19 mouse cellular contexts compared by ENCODE assay signal in the genomic region with DNA sequence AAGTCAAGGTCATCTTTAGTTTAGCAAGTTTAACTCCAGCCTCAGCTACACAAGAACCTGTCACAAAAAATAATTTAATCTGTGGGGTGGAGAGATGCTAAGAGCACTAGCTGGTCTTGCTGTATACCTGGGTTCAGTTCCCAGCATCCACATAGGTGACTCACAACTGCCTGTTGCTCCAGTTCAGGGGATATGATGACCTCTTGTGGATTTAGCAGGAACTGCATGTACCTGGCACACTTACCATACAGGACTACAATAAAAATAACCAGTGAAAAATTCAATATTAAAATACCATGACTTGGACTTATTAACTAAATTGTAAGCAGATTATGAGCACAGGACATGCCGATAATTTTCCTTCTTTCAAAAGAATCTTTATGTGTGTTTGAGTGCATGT.
DNase-seq lines count a peak whose midpoint lies in the region; TF ChIP-seq lines count a peak whose summit lies in the region.
"Had no signal": no experiment of that assay in that cellular context is flagged by ENCODE, and none has a peak within 500 bp of the region (broad histone marks: within the 10 kb centered on the region; RNA-seq: fewer than 3 reads in every experiment).

No protein-coding gene starts in this region.

- TF ChIP-seq CTCF in cerebellum, adult 2 months (IDR thresholded peaks at IDR 0.05; ENCODE audit: borderline replicate concordance, insufficient read depth, low read depth, low read length), result 0 out of 2 replicates have a peak, but pooled peaks have one; percentile 8
- TF ChIP-seq CTCF in left cerebral cortex, adult 2 months (IDR thresholded peaks at IDR 0.05), result peak; percentile 45
- TF ChIP-seq CTCF in CH12.LX (conservative IDR thresholded peaks at IDR 0.05 in 1 of 2, IDR thresholded peaks at IDR 0.05 in 1 of 2; ENCODE audit: low read depth in 2 of 2, low read length in 2 of 2), result peak; percentile 36 to 61; a peak in 3 of 4 replicates

- H3K4me2 ChIP-seq in CH12.LX (ENCODE audit: insufficient read depth, low read depth, poor library complexity, severe bottlenecking), result no peak overlapping the region
- H3K4me2 ChIP-seq: embryonic facial prominence, embryonic 12.5 days; heart, embryonic 11.5 days; hindbrain, embryonic 14.5 days; limb, embryonic 13.5 days; neural tube, embryonic 15.5 days had no signal

- no peaks in the 10 kb centered on the region for H3K79me2 ChIP-seq in CH12.LX (replicated peaks; ENCODE audit: control insufficient read depth, extremely low read depth, insufficient read depth, poor library complexity, severe bottlenecking)

- WGBS in cerebellum, adult 2 months, result 98% methylated on average over 1 of the region's 1 CpGs

- peaks cover 13% of the 10 kb centered on the region for H3K9me3 ChIP-seq in CH12.LX (replicated peaks; ENCODE audit: low read length)
- H3K9me3 ChIP-seq: embryonic facial prominence, embryonic 12.5 days; neural tube, embryonic 15.5 days had no signal

- no peak overlapping the region for H3K4me3 ChIP-seq in cerebellum, adult 2 months (replicated peaks; ENCODE audit: insufficient read depth, low read depth, low read length)
- H3K4me3 ChIP-seq in left cerebral cortex, adult 2 months, result no peak overlapping the region
- no peak overlapping the region for H3K4me3 ChIP-seq in CH12.LX (replicated peaks in 1 of 3; ENCODE audit: low read depth in 2 of 3, low read length in 2 of 3, poor library complexity in 1 of 3)
- H3K4me3 ChIP-seq: embryonic facial prominence, embryonic 12.5 days; forebrain, embryonic 10.5 days; limb, embryonic 13.5 days; neural tube, embryonic 15.5 days had no signal

- no peak for DNase-seq in cerebellum, adult 2 months
- no peak for DNase-seq in cerebellum, postnatal 25 days
- DNase-seq in left cerebral cortex, adult 2 months (ENCODE audit: extremely low spot score in 1 of 2, low spot score in 2 of 2), result no peak
- no peak for DNase-seq in left cerebral cortex, adult 8-10 months (ENCODE audit: low spot score in 2 of 2)
- no peak for DNase-seq in CH12.LX (ENCODE audit: extremely low read depth)
- DNase-seq in c-Kit-positive CD71-positive TER-119-negative erythroid progenitor cells, embryonic 14.5 days (ENCODE audit: low read depth), result peak; percentile 6
- no peak for DNase-seq in ovary, adult 18-20 months (ENCODE audit: low spot score)
- DNase-seq in left cerebral cortex, adult 18-20 months (ENCODE audit: low spot score in 2 of 2), result no peak
- DNase-seq: adrenal gland, postnatal 25 days; B cell, adult 2 months; cerebellum, adult 9-10 months; gastrocnemius, postnatal 10 days; lung, postnatal 4 days had no signal

- in situ Hi-C loops in CH12.LX (cut with MboI; ENCODE audit: low pct_ligation_motif_present, low pct_unique_long_range_greater_than_20kb, low sequenced_read_pairs), result loop anchor here (10.0 kb wide), 1 partner anchor 302 kb away; no protein-coding TSS in a partner anchor

- TF ChIP-seq EP300 in CH12.LX (IDR thresholded peaks at IDR 0.05; ENCODE audit: low read length), result no peak

- H3K36me3 ChIP-seq in CH12.LX (replicated peaks in 1 of 2; ENCODE audit: control insufficient read depth in 1 of 2, insufficient read depth in 1 of 2, low read length in 1 of 2), result no peaks in the 10 kb centered on the region
- H3K36me3 ChIP-seq: embryonic facial prominence, embryonic 12.5 days; forebrain, embryonic 10.5 days; limb, embryonic 13.5 days; neural tube, embryonic 15.5 days had no signal

- no peak overlapping the region for H3K9ac ChIP-seq in CH12.LX (ENCODE audit: insufficient read depth, low read depth)
- H3K9ac ChIP-seq: embryonic facial prominence, embryonic 12.5 days; hindbrain, embryonic 14.5 days; limb, embryonic 13.5 days; neural tube, embryonic 15.5 days had no signal

- TF ChIP-seq RAD21 in CH12.LX (IDR thresholded peaks at IDR 0.05; ENCODE audit: low read depth, low read length), result peak; percentile 62

- H3K27me3 ChIP-seq in cerebellum, adult 2 months (ENCODE audit: control insufficient read depth, insufficient read depth, low read length), result peaks cover 1% of the 10 kb centered on the region; the same call in 1 of the 2 replicates
- H3K27me3 ChIP-seq in CH12.LX (replicated peaks), result no peaks in the 10 kb centered on the region
- H3K27me3 ChIP-seq: embryonic facial prominence, embryonic 12.5 days; limb, embryonic 13.5 days had no signal

- dilution Hi-C loops in CH12.LX (cut with MboI; ENCODE audit: extremely low pct_ligation_motif_present, extremely low pct_unique_long_range_greater_than_20kb, low sequenced_read_pairs), result no loop called here

- no peak overlapping the region for H3K27ac ChIP-seq in cerebellum, adult 2 months (ENCODE audit: insufficient read depth, low read length)
- no peak overlapping the region for H3K27ac ChIP-seq in left cerebral cortex, adult 2 months
- H3K27ac ChIP-seq in CH12.LX (ENCODE audit: insufficient read depth, low read depth), result no peak overlapping the region
- H3K27ac ChIP-seq: embryonic facial prominence, embryonic 12.5 days; forebrain, embryonic 10.5 days; hindbrain, embryonic 14.5 days; limb, embryonic 13.5 days; neural tube, embryonic 15.5 days had no signal

- no peak for TF ChIP-seq POLR2A in cerebellum, adult 2 months (IDR thresholded peaks at IDR 0.05; ENCODE audit: borderline replicate concordance, insufficient read depth, low read length)
- no peak for TF ChIP-seq POLR2A in CH12.LX (IDR thresholded peaks at IDR 0.05; ENCODE audit: low read depth, low read length)

- H3K4me1 ChIP-seq in cerebellum, adult 2 months (ENCODE audit: control insufficient read depth, insufficient read depth, low read length), result no peaks in the 10 kb centered on the region
- peaks cover 0 to 4% of the 10 kb centered on the region in 2 experiments; a peak in 2 of 4 replicates for H3K4me1 ChIP-seq in CH12.LX (ENCODE audit: control insufficient read depth in 1 of 2, insufficient read depth in 2 of 2)

- intact Hi-C loops in left cerebral cortex, adult 2 months (cut with DNase I), result loop anchor here (10.0 kb wide), 2 partner anchors 312 to 462 kb away; no protein-coding TSS in a partner anchor

TF ChIP-seq in CH12.LX, 34 proteins besides CTCF, POLR2A, EP300 and RAD21:
- TF ChIP-seq KAT2A (IDR thresholded peaks at IDR 0.05; ENCODE audit: insufficient replicate concordance, low read length) (no peak), ZC3H11A (IDR thresholded peaks at IDR 0.05; ENCODE audit: low read depth, low read length) (no peak), MXI1 (IDR thresholded peaks at IDR 0.05; ENCODE audit: low read depth, low read length) (no peak), SMC3 (IDR thresholded peaks at IDR 0.05; ENCODE audit: low read depth, low read length) (peak; percentile 69), MAZ (IDR thresholded peaks at IDR 0.05; ENCODE audit: low read depth, low read length) (no peak), MYC (IDR thresholded peaks at IDR 0.05; ENCODE audit: low read depth, low read length) (no peak)
TF ChIP-seq in CH12.LX: peak in this region for 1.
